Mouse (Mus musculus) CH12.LX (cell line): ENCODE data around the gene Ass1.

ENCODE experiments used
- POLR2A ChIP-seq: IDR thresholded peaks from 2 replicates; pipeline ENCODE4 v1.6.1; 2011; ENCODE audit warnings: low read depth, mild to moderate bottlenecking, improper control_type of control experiment, low read length
- ZKSCAN1 ChIP-seq: IDR thresholded peaks from 2 replicates; pipeline ENCODE4 v1.6.1; 2012; ENCODE audit warnings: low read depth, inconsistent platforms, low read length, improper control_type of control experiment, borderline replicate concordance

DNA sequence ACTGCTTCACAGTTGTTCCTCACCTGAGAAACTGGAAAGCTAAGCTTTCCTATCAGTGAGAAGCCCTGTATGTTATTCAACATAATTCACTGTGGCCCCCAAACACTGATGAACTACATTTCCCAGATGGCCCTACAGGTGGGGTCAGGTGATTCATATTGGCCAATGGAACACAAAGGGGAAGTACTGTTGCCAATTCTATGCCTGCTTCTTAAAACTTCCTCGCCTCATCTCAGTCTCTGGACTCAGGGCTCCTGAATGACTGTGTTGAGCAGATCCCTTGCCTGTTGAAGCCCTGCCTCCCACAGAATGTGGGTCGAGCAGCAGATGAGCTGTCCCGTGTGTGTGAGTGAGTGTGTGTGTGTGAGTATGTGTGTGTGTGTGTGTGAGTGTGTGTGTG is 80.5 kb downstream of the Ass1 start:
- TF ChIP-seq POLR2A (no peak), ZKSCAN1 (no peak)
